Mouse (Mus musculus): ENCODE measurements at regions not wholly inside any gene's neighbourhood (a gene's known extent, or its start where the extent isn't known, plus 50 kb on each side); places are given as distances from the start of the nearest gene placed in this dataset.

DNA sequence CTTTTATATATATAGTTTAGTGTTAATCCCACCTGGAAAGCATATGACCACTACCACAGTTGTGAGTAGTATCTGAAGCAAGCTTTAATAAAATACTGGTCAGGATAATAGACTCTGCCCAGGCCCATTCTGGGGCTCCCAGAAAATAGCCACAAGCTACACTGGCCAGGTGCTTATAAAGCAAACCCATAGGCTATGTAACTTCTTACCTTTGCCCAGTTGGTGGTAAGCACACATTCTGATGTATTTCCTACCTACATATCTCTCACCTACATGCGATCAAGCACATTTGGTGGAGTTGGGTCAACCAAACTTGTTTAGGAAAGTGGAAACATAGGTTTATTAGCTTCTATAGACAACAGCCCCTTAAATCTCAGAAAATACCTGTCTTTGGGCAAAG is 81.4 kb upstream of the Syt6 start:
- no peak for TF ChIP-seq CTCF (IDR thresholded peaks at IDR 0.05)
- TF ChIP-seq POLR2A (IDR thresholded peaks at IDR 0.05; ENCODE audit: insufficient read depth, low read depth, low read length) = no peak
